Mouse (Mus musculus) embryonic fibroblast, embryonic 13.5 days (primary cell): ENCODE data around the gene Bod1l. TPM values are rescaled to one million over a fixed set of nuclear protein-coding genes. Genes with fewer than 3 reads are reported as not detected.

Experiments used
- H3K27ac ChIP-seq: 2 replicates; pipeline ENCODE4 v1.5.1; 2012; ENCODE audit warnings: low read length, control low read depth, inconsistent platforms; ENCODE audit not compliant: insufficient read depth
- H3K4me1 ChIP-seq: 2 replicates; pipeline ENCODE4 v1.6.1; 2011; ENCODE audit warnings: low read length; ENCODE audit not compliant: control insufficient read depth, insufficient read depth
- H3K4me3 ChIP-seq: 2 replicates; pipeline ENCODE4 v1.5.1; 2011; ENCODE audit warnings: mild to moderate bottlenecking, control low read depth, low read length; ENCODE audit not compliant: insufficient read depth
- CTCF ChIP-seq: IDR thresholded peaks from 2 replicates; pipeline ENCODE4 v1.5.1; 2011; ENCODE audit warnings: mild to moderate bottlenecking, control low read depth, low read length, moderate library complexity, borderline replicate concordance; ENCODE audit not compliant: insufficient read depth
- POLR2A ChIP-seq: IDR thresholded peaks from 2 replicates; pipeline ENCODE4 v1.6.1; 2011; ENCODE audit warnings: low read depth, mild to moderate bottlenecking, control low read depth, low read length, moderate library complexity
- polyA plus RNA-seq: library from polyadenylated mRNA; stranded (reverse); fragments of >200 nt; gene quantifications from 2 replicates; pipeline ENCODE4 v1.2.4, GENCODE M21; 2011; ENCODE audit warnings: low read depth; ENCODE audit not compliant: missing spikeins, insufficient read length

The Bod1l gene
- polyA plus RNA-seq, 1 experiment, result 27.4 TPM

DNA sequence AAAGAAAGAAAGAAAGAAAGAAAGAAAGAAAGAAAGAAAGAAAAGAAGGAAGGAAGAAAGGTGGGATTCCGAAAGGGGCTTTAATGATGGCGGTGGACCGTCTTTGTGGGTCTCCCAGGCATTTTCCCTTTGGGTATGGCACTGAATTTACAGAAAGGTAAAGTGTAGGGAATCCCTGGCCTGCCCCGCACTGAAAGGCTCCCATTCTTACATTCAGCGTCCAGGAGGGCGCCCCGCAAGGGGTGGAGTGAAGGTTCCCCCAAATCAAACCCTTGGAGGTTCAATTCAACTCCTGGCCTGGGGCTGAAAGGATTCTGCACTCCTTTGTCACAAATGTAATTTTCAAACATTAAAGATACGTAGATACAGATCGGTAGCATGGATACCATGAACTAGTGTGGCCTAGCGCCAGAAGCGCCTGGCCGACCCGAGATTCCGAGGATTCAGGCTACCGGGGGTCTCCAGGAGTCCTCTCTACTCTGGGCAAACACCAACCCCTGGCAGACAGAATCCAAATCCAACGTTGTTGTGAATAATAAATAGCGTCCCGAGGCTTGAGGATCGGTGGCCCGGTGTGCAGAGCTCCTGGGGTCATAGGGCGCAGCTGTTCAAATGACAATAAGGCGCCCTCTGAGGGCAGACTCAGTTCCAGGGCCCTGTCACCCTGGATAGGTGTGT, 83.1 kb downstream of the Bod1l start:
- no peaks in the 10 kb centered on the region for H3K4me1 ChIP-seq
- H3K4me3 ChIP-seq, result no peak overlapping the region; the same call in 1 of the 2 replicates
- H3K27ac ChIP-seq, result no peak overlapping the region
- TF ChIP-seq CTCF, result no peak
- TF ChIP-seq POLR2A, result no peak

DNA sequence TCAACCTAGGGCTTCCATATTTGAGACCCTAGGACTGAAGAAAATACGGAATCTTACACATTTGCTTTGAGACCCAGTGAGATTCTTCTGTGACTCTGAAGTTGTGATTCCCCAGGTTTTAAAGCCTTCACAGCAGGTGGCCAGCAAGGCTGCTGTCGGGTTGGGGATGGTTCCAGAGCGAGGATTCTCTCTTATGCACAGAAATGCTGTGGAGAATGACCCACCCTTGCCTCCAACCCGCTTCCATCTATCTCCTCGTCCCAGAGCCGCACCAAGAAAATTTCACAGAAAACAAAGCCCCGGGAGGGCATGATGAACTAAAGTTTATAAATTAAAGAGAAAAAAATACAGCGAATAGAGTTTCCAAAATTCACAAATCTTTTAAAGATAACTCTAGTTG, 84.0 kb downstream of the Bod1l start:
- Histone ChIP-seq H3K4me1 (no peaks in the 10 kb centered on the region), H3K27ac (no peak overlapping the region), H3K4me3 (no peak overlapping the region)
- TF ChIP-seq POLR2A (no peak), CTCF (no peak)

DNA sequence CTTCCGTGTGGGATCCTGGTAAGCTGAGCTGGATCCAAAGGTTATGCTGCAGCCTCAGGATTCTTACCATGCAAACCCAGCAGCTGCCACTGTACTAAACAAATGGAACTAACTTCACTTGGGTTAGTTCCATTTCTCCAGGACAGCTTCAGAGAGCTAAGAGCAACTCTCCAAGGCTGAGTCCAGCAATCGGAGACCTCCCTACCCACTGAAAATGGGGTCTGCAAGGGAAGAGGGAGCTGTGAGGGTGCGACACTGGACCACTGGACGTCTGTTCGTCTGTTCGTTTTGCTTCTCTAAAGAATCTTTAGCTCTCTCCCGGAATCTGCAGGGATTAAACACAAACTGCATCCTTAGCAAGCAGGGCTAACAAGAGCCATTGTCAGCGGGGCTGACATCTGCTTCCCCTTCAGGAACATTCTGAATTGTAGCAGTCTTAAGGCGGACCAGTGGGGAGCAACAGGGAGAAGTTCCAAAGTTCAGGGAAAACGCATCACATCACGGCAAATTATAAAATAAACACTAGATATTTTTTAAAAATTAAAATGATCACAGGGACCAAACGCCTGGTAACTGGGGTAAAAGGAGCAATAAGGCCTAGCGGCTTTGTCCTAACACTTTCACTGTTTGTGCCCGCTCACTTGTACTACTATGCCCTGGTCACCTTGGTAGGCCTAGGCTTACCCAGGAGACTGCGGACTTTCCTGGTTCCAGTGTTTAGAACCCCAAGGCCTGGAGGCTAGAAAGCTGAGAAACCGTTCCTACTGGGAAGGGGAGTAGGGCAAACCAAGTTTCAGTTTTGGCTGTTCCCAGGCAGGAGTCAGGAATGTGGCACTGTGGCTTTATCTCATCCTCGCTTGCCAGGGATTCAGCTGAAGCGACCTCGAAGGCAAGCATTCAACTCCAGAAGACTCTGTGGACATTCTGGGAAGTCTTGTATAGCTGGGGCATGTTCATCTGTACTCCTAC, 85.2 kb downstream of the Bod1l start:
- Histone ChIP-seq H3K4me1 (no peaks in the 10 kb centered on the region), H3K4me3 (no peak overlapping the region), H3K27ac (no peak overlapping the region)
- TF ChIP-seq POLR2A (no peak), CTCF (no peak)

DNA sequence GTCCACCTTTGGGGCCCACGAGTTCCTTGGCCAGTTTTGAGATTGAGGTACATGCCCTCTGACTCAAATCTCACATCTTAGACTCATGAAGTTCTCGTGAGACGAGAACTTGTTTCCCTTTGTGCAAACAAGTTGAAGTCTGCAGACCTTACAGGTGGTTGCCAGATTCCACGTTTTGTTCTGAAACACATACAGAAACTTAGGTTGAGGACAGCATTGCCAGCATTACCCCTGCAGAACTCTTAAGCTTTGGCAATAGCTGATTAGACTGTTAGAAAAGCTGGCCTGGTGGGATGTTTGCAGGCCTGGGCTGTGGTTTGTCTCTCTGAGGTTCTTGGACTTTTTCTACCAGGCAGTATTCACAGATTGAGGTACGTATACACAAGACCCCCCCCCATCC, 86.8 kb downstream of the Bod1l start:
- no peak for TF ChIP-seq POLR2A
- no peak for TF ChIP-seq CTCF
- Histone ChIP-seq H3K4me3 (no peak overlapping the region), H3K4me1 (no peaks in the 10 kb centered on the region), H3K27ac (no peak overlapping the region)

DNA sequence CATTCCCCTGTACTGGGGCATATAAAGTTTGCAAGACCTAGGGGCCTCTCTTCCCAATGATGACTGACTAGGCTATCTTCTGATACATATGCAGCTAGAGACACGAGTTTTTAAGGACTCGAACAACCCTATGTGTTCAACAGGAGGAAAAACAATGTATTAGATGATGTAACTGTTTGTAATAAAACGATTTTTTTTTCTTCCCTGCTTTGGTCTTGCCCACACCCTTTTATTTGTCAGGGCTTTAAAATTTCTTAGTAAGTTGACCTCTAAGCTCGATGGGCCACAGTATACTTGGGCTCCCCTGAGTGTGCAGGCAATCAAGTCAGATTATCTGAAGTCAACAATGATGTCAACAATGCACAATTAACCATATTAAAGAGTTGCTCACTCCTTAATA, 87.7 kb downstream of the Bod1l start:
- TF ChIP-seq POLR2A (no peak), CTCF (no peak)
- Histone ChIP-seq H3K4me1 (no peaks in the 10 kb centered on the region), H3K4me3 (no peak overlapping the region), H3K27ac (no peak overlapping the region)

DNA sequence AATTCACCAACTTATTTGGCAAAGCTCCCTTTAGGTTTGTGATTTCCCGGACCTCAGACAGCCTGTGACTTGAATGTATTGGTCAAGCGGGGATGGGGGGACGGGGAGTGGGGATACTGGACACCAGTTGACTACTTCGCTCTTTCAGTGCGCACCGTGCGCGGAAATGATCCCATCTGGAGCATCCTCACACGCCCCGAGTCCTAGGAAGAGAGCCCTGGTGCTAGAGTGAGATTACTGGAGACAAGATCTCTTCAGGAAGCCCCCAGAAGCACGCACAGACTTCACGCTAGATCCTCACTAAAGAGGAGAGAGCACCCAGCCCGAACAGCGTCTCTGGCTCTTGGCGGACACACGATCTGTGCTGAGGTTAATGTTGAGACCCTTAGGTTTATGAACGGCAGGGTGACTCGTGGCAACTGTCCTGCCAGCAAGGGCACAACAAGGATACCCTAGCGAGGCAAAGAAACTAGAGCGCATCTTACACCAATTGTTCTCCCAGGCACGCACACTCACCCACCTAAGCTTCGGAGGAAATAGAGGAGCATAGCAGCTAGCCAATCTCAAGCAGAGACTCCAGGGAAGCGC, 88.6 kb downstream of the Bod1l start:
- Histone ChIP-seq H3K27ac (no peak overlapping the region), H3K4me3 (no peak overlapping the region), H3K4me1 (no peaks in the 10 kb centered on the region)
- TF ChIP-seq CTCF (no peak), POLR2A (no peak)

DNA sequence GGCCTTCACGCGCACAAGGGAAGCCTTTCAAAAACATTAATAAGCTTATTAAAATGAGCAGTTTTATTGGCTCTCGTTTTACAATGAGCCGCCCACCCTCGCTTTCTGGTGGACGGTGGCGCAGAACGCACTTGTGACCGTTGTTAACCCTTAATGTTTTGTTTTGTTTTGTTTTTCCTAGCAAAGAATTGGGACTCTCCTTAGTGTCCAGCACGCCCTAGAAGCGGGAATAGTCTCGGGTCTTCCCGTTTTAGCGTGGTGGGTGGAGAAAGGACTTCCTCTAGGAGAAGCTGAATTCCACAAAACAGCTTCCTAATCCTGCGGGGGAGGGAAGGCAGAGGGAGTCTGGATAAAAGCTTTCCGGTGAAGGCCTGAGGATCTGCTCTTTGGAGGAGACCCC, 89.3 kb downstream of the Bod1l start:
- peak overlapping the region; percentile 21; the same call in 1 of the 2 replicates for H3K4me3 ChIP-seq
- H3K4me1 ChIP-seq, result no peaks in the 10 kb centered on the region
- no peak overlapping the region for H3K27ac ChIP-seq
- TF ChIP-seq POLR2A (no peak), CTCF (no peak)

- H3K4me3 ChIP-seq, result no peak overlapping the region
- no peaks in the 10 kb centered on the region for H3K4me1 ChIP-seq
- no peak for TF ChIP-seq CTCF
- TF ChIP-seq POLR2A, result no peak
- H3K27ac ChIP-seq, result no peak overlapping the region
Measured at GRCm38 (mm10) chr5:41754226-41754775, 89.8 kb downstream of the Bod1l start.

- TF ChIP-seq CTCF (no peak), POLR2A (no peak)
- H3K4me1 ChIP-seq, result no peaks in the 10 kb centered on the region
- no peak overlapping the region for H3K4me3 ChIP-seq
- no peak overlapping the region for H3K27ac ChIP-seq
Measured at GRCm38 (mm10) chr5:41752721-41753120, 91.4 kb downstream of the Bod1l start.
